Mouse (Mus musculus) liver, adult (tissue): ENCODE results near the gene Lrp10.
A peak's percentile ranks its signal among the peaks of the same experiment; 100 is the strongest.

Experiments
- GATA4 ChIP-seq: IDR thresholded peaks from 2 replicates; pipeline ENCODE4 v1.6.1; 2014; ENCODE audit warnings: mild to moderate bottlenecking, low read length; ENCODE audit not compliant: insufficient replicate concordance

Gene Lrp10

DNA sequence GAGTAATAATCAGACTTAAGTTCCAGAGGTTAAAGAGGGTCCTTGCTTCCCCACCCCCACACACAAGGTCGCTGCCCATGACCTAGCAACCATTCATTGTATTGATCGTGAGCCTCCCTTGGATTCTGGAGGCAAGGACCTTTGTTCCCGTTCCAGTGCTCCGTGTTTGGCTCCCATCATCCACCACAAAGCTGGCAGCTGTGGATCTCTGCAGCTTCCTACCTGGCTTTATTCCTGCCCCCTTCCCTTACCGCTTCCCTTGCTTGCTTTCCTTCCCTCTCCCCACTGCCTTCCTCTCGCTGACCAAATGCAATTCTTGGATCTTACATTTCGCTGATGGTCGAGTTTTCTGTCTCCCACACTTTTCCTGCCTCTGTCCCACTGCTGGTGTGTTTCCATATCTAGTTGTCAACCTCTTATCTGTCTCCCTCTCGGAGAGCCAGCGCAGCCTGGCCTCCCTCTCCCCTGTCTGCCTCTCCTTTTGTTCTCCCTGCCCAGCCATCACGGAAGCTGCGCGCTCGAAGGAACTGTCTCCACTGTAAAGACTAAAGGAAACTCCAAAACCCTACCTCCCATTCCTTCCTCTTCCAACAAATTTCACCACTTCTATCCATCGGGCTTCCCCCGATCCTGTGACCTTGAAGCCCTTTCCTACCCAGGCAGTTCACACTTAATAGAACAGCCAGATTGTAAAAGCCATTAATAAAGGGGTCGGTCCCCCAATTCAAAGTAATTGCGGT, 33.4 kb upstream of the Lrp10 start:
- TF ChIP-seq GATA4 = peak; percentile 89; the same call in 1 of the 2 replicates

DNA sequence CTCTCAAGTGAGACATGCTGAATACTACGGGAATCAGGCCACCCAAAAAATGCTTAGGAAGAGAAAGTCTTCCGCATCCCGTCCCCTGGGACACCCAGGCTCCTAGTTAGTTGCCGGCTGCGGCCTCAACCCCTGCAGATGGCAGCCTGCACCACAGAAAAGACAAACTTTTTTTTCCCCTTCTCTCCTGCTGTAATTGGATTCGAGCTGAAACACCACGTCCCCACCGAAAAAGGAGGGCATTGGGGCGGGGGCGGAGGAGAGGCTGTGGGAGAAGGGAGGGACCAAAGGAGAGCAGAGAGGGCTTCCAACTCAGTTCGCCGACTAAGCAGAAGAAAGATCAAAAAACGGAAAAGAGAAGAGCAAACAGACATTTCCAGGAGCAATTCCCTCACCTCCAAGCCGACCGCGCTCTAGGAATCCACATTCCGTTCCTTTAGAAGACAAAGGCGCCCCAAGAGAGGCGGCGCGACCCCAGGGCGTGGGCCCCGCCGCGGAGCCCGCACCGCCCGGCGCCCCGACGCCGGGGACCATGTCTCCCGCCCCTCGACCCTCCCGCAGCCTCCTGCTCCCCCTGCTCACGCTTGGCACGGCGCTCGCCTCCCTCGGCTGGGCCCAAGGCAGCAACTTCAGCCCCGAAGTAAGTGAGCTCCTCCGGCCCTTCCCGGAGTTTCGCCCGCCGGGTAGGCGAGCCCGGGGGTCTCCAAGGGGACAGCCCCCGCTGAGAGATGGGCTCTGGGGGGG, 32.4 kb upstream of the Lrp10 start, which contains the start of gene Mmp14:
Mmp14 (plus strand) TSS at position 279 of the 744 bp plus-strand sequence.
- TF ChIP-seq GATA4 = no peak

DNA sequence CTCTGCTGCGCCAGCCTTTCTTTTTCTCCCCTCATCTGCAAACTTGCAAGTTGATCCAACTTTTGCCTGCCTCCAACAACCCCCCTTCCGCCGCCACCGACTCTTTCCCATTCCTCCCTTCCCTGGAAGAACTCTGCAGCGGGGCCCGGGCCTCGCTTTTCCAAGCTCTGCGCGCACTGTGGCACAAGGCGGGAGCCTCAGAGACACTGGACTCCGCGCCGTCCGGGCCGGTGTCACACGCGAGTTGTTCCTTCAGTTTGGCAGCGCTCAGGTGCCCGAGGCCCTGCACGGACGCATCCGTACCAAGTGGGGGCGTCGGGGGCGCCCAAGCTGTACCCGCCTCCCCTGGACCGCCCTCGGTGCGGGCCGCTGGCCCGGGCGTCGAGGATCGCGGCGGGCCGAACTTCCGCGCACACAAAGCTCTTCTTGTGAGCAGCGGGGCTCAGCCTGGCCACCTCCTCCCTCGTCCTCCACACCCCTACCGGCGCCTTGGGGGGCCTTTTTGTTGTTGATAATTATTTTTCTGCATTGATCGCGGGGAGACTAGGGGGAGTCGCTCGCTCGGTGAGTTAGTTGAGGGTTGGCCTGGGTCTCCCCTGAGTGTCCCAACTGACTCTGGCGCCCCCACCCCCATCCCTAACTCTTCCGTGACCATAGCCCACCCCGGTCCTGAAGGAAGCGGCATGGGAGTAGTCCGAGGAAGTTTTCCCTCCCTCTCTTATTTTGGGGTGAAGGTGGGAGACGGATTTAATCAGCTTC, 31.7 kb upstream of the Lrp10 start:
- no peak for TF ChIP-seq GATA4

DNA sequence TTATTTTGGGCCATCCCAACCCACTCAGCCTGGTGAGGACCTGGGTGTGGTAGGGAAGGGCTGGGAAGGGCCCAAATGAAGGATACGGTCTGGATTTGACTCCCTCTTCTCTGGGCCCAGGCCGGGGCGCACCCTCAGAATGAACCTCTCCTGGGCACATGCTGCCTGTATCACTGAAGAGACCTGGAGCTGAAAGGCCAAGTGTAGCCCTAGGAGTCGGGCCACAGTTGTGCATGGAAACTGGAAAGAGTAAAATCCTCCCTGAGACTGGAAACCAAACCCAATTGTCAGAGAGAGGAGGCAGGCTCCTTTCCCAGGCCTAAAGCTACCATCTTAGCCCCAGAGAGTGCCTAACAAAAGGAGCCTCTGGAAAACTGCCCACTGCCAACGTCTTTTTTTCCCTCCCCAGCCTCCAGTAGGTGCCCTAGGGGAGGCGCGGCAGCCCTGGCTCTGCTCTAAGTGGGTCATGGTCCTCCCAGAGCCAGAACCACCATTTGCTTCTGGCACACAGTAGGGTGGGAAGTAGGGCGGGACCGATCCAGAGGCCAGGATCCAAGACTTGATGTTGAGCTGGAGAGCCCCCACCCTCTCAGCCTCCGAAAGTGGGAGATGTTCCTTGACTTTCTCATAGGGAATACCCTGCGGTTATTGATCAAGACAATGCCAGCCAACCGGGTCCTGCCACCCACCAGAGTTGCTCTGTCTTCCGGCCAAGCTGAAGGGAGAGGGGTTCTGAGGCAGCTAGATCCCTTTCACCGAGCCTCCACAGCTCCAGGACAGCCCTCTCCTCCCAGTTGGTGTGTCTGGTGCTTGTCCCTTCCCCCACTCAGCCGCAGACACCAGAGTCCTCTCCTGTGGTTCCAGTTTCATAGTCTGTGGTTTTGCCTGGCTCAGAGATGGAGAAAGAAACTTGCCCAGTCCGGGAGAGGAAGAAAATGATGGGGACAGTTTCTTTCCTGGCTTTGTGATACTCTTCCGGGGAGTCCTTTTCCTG, 30.8 kb upstream of the Lrp10 start:
- no peak for TF ChIP-seq GATA4

DNA sequence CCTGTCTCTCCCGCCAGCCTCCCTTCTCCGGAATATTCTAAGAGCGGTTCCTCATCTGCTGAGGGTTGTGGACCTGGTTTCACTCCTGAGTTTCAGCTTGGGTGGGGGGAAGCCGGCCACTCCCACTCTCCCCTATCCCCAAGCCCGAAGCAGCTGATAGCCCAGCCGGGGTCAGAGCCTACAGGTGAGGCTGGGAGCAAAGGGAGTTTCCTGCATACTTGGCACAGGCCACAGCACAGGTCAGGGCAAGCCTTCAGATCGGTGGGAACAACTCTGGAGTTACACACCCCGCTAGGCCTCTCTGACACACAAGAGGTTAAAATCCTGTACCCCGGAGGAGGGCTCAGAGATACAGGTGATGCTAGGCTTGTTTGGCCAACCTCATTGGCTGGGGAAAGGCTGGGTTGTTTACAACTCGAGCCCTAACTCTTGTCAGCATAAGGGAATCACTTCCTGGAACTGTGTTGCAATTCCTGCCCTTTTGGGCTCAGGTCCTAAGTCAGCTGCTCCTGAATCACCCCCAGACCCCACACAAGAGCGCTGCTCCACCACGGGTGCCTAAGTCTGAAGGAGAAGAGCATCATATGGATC, 29.9 kb upstream of the Lrp10 start:
- no peak for TF ChIP-seq GATA4

DNA sequence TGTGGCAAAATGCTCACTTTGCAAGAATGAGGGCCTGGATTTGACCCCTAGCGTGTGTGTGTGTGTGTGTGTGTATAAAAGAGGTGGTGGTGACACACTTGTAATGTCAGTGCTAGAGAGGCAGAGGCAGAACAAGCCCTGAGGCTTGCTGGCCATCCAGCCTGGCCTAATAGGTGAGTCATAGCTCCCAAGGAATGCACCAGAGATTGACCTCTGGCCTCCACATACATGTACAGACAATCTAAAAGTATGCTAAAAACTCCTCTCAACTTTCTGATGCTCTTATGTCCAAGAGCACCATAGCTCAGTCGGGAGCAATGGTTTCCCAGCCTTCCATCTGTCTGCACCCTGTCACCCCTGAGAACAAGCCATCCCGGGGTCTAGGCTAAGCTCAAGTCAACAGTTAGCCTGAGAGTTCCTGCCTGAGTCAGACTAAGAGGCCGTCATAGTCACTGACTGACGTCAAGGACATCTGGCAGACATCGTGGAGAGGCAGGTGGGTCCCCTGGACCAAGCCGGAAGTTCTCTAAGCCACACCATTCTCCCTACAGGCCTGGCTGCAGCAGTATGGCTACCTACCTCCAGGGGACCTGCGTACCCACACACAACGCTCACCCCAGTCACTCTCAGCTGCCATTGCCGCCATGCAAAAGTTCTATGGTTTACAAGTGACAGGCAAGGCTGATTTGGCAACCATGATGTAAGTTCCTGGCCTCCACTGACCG, 28.6 kb upstream of the Lrp10 start:
- TF ChIP-seq GATA4 = no peak

DNA sequence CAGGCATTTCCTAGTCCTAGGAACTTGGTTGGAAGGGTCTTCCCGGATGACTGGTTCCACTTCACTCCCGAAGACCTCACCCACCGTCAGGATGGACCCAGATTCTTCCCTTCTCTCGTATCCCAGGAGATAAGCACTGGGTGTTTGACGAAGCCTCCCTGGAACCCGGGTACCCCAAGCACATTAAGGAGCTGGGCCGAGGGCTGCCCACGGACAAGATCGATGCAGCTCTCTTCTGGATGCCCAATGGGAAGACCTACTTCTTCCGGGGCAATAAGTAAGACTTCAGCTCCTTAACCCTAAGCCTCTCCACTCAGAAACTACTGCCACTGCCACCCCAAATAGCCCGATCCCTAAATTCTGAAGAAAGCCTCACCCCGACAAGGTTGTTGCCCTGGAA, 24.8 kb upstream of the Lrp10 start:
- TF ChIP-seq GATA4 = no peak

DNA sequence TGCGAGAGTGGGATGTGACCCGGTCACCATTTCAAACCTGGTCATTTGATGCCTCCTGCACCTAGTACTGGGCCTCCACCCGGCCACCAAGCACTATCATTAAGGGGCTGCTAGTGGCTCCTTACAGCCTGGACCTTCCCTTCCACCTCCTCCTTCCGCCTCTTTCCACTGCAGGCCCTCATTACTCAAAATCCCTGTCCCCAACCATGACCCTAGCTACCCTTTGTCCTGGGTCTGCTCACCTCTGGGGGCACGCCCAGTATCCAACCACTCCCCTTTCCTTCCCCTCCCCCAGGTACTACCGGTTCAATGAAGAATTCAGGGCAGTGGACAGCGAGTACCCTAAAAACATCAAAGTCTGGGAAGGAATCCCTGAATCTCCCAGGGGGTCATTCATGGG, 24.3 kb upstream of the Lrp10 start:
- no peak for TF ChIP-seq GATA4

DNA sequence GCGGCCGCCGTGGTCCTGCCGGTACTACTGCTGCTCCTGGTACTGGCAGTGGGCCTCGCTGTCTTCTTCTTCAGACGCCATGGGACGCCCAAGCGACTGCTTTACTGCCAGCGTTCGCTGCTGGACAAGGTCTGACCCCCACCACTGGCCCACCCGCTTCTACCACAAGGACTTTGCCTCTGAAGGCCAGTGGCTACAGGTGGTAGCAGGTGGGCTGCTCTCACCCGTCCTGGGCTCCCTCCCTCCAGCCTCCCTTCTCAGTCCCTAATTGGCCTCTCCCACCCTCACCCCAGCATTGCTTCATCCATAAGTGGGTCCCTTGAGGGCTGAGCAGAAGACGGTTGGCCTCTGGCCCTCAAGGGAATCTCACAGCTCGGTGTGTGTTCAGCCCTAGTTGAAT, 23.4 kb upstream of the Lrp10 start:
- TF ChIP-seq GATA4 = no peak

DNA sequence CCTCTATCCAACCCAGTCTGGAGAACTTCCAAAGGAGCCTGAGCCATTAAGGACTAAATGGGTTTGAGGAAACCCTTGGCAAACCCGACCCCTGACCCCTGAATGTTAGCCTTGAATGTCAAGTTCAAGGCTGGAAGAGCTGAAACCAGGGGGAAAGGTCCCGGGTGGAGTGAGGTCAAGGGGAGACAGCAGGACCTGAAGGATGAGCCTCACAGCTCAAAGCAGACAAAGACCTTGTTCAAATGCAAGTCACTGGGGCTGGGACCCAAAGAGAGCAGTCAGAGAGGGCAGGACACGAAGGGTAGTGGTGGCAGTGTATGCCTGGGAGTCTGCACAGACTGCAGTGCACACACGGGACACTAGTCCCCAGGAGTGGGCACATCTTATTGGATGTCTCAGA, 22.6 kb upstream of the Lrp10 start:
- TF ChIP-seq GATA4 = no peak

DNA sequence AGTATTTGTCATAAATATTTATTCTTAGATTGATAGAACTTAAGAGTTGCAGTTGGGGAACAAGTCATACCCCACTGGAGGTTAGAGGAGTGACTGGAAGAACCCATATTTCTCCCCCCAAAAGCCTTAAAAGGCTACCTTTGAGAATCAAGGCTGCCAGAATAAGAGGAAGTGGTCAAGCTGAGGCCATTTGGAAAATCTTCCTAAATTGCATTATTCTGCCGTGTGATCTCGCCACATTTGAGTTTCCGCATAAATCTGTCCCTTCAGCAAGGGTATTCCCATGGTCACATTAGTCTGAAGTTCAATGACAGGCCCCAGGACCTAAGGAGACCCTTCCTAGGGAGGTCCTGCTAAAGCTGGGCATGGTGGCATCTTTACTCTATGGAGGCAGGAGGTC, 21.4 kb upstream of the Lrp10 start:
- TF ChIP-seq GATA4 = no peak

DNA sequence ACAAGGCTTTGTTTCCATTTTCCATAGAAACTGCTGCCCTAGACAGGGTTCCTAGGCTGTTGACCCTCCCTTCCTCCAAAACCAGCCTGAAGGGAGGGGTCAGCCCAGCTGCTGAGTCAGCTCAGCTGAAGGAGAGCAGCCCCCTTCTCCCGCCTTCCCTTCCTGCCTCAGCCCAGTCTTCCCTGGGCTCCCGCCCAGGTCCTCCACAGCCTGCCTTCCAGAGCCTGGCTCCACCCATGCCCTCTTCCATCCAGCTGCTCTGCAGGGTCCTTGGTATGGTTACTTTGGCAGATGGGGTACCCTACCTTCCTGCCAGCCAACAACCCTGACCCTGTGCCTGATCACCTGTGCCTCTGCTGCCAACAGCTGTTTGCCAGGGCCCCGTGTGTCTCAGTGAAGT, 20.7 kb upstream of the Lrp10 start:
- no peak for TF ChIP-seq GATA4

DNA sequence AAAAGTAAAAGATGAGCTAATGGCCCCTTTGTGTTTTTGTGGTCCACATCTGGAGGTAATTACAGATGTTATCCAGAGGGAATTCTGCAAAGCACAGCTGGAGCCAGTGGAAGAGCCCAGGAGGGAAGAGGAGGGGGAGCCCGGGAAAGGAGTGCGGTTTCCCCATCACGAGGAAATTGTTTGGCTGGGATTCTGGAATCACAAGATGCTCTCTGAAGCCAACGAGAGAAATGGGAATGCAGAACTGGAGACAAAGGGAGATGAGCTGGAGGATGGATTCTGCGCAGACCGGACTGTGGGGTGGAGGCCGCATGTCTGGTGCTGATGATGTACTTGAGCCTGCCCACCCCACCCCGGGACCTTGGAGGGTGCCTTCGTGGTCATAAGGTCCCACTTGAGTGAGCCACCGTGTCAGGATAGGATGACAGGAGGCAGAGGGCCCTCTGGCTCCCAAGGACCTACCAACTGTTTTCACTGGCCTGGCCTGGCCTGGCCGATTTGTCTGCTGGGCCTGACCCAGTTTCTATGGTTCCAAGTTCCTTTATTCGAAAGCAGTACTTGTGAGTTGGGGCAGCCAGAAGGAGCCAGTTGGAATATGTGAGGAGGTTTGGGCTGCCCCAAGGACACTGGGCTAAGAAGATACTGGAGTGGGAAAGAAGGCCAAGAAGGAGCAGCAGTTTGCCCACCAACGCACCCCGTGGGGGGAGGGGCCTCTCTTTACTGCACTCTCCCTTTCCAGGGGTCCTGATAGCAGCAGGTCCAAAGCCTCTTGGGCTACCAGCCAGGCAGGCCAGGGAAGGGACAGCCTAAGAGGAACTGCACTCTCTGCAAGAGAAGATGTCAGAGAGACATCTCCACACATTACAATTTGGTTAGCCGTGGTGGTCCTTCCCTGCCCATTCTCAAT, 20.0 kb upstream of the Lrp10 start:
- no peak for TF ChIP-seq GATA4
